Mouse (Mus musculus): ENCODE data around the gene Ltbr. TPM values are rescaled to one million over a fixed set of nuclear protein-coding genes. Genes with fewer than 3 reads are reported as not detected.

Ltbr gene
- polyA plus RNA-seq, 1 experiment: not detected

DNA sequence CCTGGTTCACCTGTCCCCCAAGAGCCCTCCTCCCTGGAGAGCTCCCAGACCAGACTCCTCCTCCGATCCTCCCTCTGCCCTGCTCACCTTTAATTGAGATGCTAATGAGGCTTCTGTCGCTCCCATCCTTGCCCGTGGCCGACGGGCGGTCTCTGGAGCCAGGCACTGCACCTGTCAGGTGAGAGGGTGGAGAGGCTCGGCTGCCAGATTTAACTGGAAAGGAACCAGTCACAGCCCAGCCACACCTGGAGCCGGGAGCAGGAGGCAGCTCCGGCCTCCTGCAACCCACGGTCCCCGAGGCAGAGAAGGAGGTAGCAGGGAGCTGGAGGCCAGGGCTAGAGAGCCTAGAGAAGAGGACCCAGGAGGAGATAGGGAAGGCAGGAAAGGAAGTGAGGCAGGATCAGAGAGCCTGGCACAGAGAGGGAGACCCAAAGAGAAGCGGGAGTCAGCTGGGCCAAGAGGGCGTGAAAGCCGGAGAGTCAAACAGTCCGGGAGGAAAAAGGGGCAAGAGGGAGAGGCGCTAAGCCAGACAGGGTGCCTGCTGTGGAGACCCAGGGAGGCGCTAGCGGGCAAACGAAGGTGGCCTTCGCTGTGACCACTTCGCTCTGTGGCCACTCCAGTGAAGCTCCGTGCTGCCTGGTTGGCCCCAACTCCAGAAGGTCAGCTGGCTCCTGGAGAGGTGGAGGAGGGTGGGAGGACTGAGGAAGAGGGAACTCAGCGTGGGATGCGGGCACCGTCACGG lies 7.6 kb upstream of the Ltbr start:
- no peak for TF ChIP-seq CTCF (IDR thresholded peaks at IDR 0.05; ENCODE audit: insufficient read depth, low read depth, low read length)
- no peak for TF ChIP-seq POLR2A (IDR thresholded peaks at IDR 0.05; ENCODE audit: insufficient read depth, low read depth, low read length)
- H3K27ac ChIP-seq (ENCODE audit: insufficient read depth, low read depth, low read length): no peak overlapping the region
- 26% methylated on average over 26 of the region's 26 CpGs for WGBS
- no peak overlapping the region for H3K4me3 ChIP-seq (ENCODE audit: insufficient read depth, low read depth, low read length)
- H3K4me1 ChIP-seq (ENCODE audit: control insufficient read depth, insufficient read depth, low read length): peaks cover 23% of the 10 kb centered on the region

DNA sequence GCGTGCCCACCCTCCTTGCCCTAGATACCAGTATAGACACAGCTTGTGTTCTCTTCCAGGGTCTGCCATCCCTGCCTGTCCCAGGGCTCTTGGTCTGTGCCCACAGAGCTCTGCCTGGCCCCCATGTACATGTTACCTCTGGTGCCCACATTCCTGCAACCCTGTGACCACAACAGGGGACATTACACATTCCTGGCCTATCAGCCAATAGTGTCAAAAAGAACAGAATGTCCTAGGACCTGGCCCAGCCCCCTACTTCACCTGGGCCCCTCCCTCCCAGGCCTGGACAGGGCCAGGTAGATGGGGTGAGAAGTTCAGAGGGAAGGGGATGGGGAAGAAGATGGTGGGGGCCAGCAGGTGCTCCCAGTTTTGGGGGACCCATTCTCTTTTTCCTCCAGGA lies 6.6 kb upstream of the Ltbr start, which contains the start of gene Scnn1a:
TSS of gene Scnn1a (plus strand) at position 337 of the 400 bp plus-strand sequence.
- no peak within 1 kb of the TSS for H3K27ac ChIP-seq (ENCODE audit: insufficient read depth, low read depth, low read length)
- TF ChIP-seq POLR2A (IDR thresholded peaks at IDR 0.05; ENCODE audit: insufficient read depth, low read depth, low read length) (no peak), CTCF (IDR thresholded peaks at IDR 0.05; ENCODE audit: insufficient read depth, low read depth, low read length) (no peak)
- 100% methylated on average over 1 of the region's 1 CpGs for WGBS
- H3K4me1 ChIP-seq (ENCODE audit: control insufficient read depth, insufficient read depth, low read length): peaks cover 23% of the 10 kb centered on the region
- no peak within 1 kb of the TSS for H3K4me3 ChIP-seq (ENCODE audit: insufficient read depth, low read depth, low read length)

DNA sequence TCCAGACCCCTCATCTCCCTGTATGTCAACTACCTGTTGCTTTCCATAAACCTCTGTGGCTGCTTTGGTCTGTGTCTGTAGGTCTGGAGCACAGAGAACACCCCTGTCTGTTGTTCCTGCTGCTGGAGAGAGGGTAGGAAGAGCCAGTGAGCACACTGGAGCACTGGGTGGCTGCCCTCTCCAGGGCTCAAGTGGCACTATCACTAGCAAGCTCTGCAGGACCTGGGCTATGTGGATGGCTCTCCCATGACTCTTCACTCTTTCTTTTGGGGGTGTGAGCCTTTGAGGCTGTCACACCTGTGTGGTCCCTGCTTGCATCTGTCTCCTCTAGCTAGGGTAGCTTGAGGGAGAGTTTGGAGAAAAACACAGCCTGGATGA lies 6.2 kb upstream of the Ltbr start:
- peaks cover 23% of the 10 kb centered on the region for H3K4me1 ChIP-seq (ENCODE audit: control insufficient read depth, insufficient read depth, low read length)
- no peak overlapping the region for H3K4me3 ChIP-seq (ENCODE audit: insufficient read depth, low read depth, low read length)
- TF ChIP-seq CTCF (IDR thresholded peaks at IDR 0.05; ENCODE audit: insufficient read depth, low read depth, low read length): no peak
- TF ChIP-seq POLR2A (IDR thresholded peaks at IDR 0.05; ENCODE audit: insufficient read depth, low read depth, low read length): no peak
- no peak overlapping the region for H3K27ac ChIP-seq (ENCODE audit: insufficient read depth, low read depth, low read length)

DNA sequence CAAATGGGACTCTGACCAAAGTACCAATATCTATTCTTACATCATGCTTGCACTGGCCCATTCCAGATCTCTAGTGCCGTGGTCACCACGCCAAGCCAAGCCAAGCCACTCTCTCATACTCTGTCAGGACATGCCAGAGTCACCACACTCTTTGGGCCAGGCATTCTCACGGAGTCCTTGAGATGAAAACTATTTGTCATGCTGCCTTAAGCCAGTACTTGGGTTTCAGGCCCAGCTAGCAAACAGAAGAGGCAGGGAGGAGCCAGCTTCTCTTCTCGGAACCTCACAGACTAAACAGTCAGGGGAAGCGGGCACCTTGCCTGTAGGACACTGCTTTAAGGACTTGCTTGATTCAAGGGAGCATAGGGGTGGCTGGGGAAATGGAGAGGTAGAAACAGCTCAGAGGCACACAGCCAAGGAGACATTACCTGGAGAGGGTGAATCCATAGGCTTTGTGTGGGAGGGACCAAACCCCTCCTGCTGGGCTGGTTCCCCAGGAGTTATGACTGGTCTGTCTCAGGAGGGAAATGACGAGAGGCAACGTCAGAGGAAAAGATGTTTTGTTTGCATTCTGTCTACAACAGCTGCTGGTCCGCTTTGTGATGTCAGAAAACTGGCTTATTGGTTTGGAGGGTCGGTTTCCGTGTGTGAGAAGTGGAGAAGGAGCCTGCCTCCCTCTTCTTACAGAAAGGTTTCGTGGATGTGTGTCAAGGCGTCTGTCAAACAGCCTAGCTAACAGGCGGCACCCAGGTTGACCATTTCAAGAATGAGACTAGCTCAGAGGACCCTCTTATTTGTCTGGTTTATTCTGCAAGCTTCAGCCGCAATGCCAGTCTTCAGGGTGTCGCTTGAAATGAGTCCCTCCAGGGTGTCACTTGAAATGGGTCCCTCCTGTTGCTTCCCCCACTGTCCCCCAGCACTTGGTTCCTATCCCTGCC lies 5.6 kb upstream of the Ltbr start:
- no peak overlapping the region for H3K4me3 ChIP-seq (ENCODE audit: insufficient read depth, low read depth, low read length)
- 79% methylated on average over 15 of the region's 15 CpGs for WGBS
- TF ChIP-seq CTCF (IDR thresholded peaks at IDR 0.05; ENCODE audit: insufficient read depth, low read depth, low read length) (no peak), POLR2A (IDR thresholded peaks at IDR 0.05; ENCODE audit: insufficient read depth, low read depth, low read length) (no peak)

DNA sequence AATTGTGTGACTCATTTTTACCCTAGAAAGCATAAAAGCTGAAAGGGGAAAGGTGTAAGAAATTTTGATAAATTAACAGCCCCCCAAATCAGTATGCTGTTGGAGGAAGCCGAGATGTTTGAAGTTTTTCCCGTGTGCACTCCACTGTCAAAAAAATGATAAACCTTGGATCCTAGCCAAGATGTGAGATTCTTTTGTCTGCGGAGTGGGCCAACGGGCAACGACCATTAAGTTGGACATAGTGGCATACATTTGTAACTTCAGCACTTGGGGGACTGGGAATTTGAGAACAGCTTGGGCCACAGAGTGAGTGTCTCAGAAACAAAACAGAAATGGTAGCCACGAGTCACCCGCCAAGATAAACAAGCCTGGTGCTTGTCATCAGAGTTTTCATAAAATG lies 3.4 kb upstream of the Ltbr start:
- Histone ChIP-seq H3K4me1 (ENCODE audit: control insufficient read depth, insufficient read depth, low read length) (peaks cover 25% of the 10 kb centered on the region), H3K27ac (ENCODE audit: insufficient read depth, low read depth, low read length) (no peak overlapping the region), H3K4me3 (ENCODE audit: insufficient read depth, low read depth, low read length) (no peak overlapping the region)
- TF ChIP-seq POLR2A (IDR thresholded peaks at IDR 0.05; ENCODE audit: insufficient read depth, low read depth, low read length) (no peak), CTCF (IDR thresholded peaks at IDR 0.05; ENCODE audit: insufficient read depth, low read depth, low read length) (no peak)
- 66% methylated on average over 7 of the region's 7 CpGs for WGBS

More for the DNA sequence above, 5.6 kb upstream of the Ltbr start:
- no peak overlapping the region for H3K27ac ChIP-seq (ENCODE audit: insufficient read depth, low read depth, low read length)
- peaks cover 25% of the 10 kb centered on the region for H3K4me1 ChIP-seq (ENCODE audit: control insufficient read depth, insufficient read depth, low read length)

DNA sequence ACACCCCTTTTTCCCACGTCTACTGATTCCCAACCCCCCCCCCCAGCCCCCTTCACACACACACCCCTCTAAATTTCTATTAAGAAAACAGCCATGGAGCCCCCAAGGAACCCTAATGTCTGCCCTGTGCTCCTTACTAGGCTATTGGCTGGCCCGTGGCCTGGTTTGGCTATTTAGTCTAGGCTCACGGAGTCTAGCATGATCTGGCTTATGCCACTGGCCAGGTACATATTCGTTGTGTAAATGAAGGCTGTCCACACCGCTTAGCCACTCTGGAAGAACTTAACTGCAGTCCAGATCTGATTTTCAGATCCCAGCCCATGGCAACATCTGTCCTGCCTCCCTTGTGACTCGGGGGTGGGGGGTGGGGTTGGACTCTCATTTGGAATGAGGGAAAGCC lies 1.1 kb upstream of the Ltbr start:
- Histone ChIP-seq H3K27ac (ENCODE audit: insufficient read depth, low read depth, low read length) (no peak overlapping the region), H3K4me1 (ENCODE audit: control insufficient read depth, insufficient read depth, low read length) (peaks cover 13% of the 10 kb centered on the region), H3K4me3 (ENCODE audit: insufficient read depth, low read depth, low read length) (no peak overlapping the region)
- no peak for TF ChIP-seq POLR2A (IDR thresholded peaks at IDR 0.05; ENCODE audit: insufficient read depth, low read depth, low read length)
- WGBS: 82% methylated on average over 6 of the region's 6 CpGs

DNA sequence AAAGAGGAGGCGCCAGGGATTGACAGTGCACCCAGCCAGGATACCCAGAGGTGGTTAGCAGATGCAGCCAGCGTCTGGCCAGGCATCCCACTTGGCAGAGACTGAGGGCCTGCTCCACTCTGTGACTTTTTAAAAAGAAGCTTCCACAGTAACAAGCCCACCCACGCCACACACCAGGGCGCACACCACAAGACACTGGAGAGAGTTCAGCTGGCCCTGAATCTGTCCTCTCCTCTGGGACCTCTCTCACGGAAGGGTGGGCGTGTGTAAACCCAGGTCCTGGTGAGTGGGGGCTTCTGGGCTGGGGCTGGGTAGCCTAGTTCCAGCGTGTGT lies 512 bp upstream of the Ltbr start:
- H3K4me3 ChIP-seq (ENCODE audit: insufficient read depth, low read depth, low read length): no peak overlapping the region
- H3K4me1 ChIP-seq (ENCODE audit: control insufficient read depth, insufficient read depth, low read length): peaks cover 13% of the 10 kb centered on the region
- WGBS: 53% methylated on average over 7 of the region's 7 CpGs
- no peak overlapping the region for H3K27ac ChIP-seq (ENCODE audit: insufficient read depth, low read depth, low read length)
- TF ChIP-seq POLR2A (IDR thresholded peaks at IDR 0.05; ENCODE audit: insufficient read depth, low read depth, low read length) (no peak), CTCF (IDR thresholded peaks at IDR 0.05; ENCODE audit: insufficient read depth, low read depth, low read length) (no peak)

DNA sequence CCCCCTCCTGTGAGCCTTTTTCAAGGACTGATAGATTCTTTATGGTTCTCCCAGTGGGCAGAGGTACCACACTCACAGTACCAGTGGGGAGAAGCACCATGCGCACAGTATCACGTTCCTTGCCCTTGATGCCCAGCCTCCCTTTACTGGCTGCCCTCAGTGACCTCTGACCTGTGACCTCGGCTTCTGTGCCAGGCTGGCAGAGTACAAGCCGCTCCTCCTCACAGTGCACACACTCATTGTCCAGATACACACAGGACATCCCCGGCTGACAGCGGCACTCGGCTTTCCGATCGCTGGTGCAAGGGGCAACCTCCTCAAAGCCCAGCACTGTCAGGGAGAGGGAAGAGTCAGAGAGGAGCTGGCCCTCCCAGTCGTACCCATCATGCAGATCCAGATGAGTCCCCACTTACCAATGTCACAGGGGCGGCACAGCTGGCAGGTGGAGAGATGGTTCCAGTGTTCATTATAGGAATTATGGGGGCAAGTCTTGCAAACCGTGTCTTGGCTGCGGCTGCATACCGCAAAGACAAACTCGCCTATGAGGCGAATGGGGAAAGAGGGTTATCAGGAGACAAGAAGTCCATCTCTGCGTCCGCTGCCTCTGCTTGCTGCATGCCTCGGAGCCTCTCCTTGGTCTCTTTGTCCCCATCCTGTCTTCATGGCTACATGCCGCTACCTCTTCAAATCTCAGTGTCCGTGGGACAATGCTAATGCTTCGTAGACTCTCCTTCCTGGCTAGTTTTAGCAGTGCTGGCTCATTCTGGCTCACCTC lies 917 bp downstream of the Ltbr start:
- TF ChIP-seq POLR2A (IDR thresholded peaks at IDR 0.05; ENCODE audit: insufficient read depth, low read depth, low read length): no peak
- no peak for TF ChIP-seq CTCF (IDR thresholded peaks at IDR 0.05; ENCODE audit: insufficient read depth, low read depth, low read length)
- H3K4me1 ChIP-seq (ENCODE audit: control insufficient read depth, insufficient read depth, low read length): peaks cover 13% of the 10 kb centered on the region
- peak overlapping the region; percentile 36 for H3K4me3 ChIP-seq (ENCODE audit: insufficient read depth, low read depth, low read length)
- H3K27ac ChIP-seq (ENCODE audit: insufficient read depth, low read depth, low read length): no peak overlapping the region
- 76% methylated on average over 22 of the region's 22 CpGs for WGBS
